Mouse (Mus musculus): ENCODE results near the gene Lgals9. TPM values are rescaled to one million over a fixed set of nuclear protein-coding genes. Genes with fewer than 3 reads are reported as not detected.
A peak's percentile ranks its signal among the peaks of the same experiment; 100 is the strongest.
"Not testable (repeated sequence)": the region's sequence is repeated elsewhere in the genome, so short reads cannot be mapped to it uniquely, and the experiment has no call there.

Gene Lgals9
- polyA plus RNA-seq, 1 experiment from 2014 or later: 26.4 TPM

DNA sequence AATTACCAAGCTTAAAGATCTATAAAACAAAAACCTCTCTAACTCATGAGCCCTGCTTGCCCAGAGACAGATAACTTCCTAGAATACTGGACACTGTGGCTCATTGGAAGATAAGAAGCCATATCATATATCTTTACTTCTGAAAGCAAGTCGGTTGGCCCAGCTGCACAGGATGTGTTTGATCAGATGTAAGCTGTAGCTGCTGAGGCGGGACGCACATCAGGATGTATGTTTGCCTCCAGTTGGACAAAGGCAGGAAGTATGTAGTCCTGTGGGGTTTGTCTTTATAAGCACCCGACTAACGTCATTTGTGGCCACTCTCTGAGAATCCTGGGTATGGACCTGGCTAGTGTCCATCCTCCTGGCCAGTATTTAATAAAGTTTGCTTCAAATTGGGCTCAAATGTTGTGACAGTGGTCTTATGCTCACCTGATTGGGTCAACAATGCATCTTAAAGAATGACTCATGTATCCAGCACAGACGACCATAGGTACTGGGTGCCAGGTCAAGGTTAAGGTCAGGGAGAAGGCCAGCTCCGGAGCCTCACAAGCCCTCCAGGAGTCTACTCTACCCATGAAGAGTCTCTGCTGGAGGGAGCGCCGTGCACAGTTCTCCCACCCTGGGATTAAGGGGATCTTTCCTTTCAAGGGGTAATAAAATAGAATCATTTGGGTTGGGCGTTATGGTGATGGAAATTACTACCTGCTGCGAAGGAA lies 18.5 kb upstream of the Lgals9 start:
- Histone ChIP-seq H3K9ac (ENCODE audit: low read depth, low read length) (no peak overlapping the region), H3K27me3 (ENCODE audit: control insufficient read depth, insufficient read depth, low read length) (no peaks in the 10 kb centered on the region), H3K36me3 (ENCODE audit: control insufficient read depth, insufficient read depth, low read length) (no peaks in the 10 kb centered on the region), H3K27ac (ENCODE audit: low read depth, low read length) (peak overlapping the region; percentile 82), H3K9me3 (ENCODE audit: control insufficient read depth, low read length) (no peaks in the 10 kb centered on the region), H3K4me2 (replicated peaks; ENCODE audit: low read depth, low read length) (no peak overlapping the region), H3K4me3 (ENCODE audit: low read length) (no peak overlapping the region), H3K4me1 (ENCODE audit: control insufficient read depth, insufficient read depth, low read length) (peaks cover 13% of the 10 kb centered on the region)
- 48% methylated on average over 11 of the region's 11 CpGs for WGBS
- ATAC-seq (ENCODE audit: low FRiP score, low TSS enrichment): peak; percentile 54; the same call in 1 of the 2 replicates

DNA sequence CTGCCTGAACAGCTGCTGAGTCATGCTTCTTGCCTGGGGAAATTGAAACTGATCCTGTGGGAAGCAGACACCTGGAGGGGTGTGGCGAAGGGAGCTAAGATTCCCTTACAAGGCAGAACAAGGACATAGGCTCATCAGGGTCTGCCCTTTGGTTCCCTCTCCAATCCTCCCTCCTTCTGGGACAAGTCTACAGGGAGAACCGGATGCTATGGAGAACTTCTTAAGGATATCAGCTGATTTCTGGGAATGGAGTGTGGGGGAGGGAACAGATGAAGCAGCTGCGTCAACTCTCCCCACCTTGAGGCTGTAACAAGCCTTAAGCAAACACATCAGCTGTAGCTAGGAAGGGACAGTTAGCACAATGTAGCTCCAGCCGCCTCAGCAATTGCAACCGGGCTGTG lies 17.8 kb upstream of the Lgals9 start:
- Histone ChIP-seq H3K4me2 (replicated peaks; ENCODE audit: low read depth, low read length) (no peak overlapping the region), H3K36me3 (ENCODE audit: control insufficient read depth, insufficient read depth, low read length) (no peaks in the 10 kb centered on the region), H3K4me3 (ENCODE audit: low read length) (no peak overlapping the region), H3K9ac (ENCODE audit: low read depth, low read length) (no peak overlapping the region), H3K27me3 (ENCODE audit: control insufficient read depth, insufficient read depth, low read length) (no peaks in the 10 kb centered on the region), H3K9me3 (ENCODE audit: control insufficient read depth, low read length) (no peaks in the 10 kb centered on the region; the same call in 1 of the 2 replicates), H3K27ac (ENCODE audit: low read depth, low read length) (peak overlapping the region; percentile 82), H3K4me1 (ENCODE audit: control insufficient read depth, insufficient read depth, low read length) (peaks cover 13% of the 10 kb centered on the region)
- ATAC-seq (ENCODE audit: low FRiP score, low TSS enrichment): peak; percentile 62; the same call in 1 of the 2 replicates
- 32% methylated on average over 5 of the region's 5 CpGs for WGBS

- Histone ChIP-seq H3K36me3 (ENCODE audit: control insufficient read depth, insufficient read depth, low read length) (no peaks in the 10 kb centered on the region), H3K4me2 (replicated peaks; ENCODE audit: low read depth, low read length) (no peak overlapping the region), H3K4me1 (ENCODE audit: control insufficient read depth, insufficient read depth, low read length) (peaks cover 13% of the 10 kb centered on the region), H3K9me3 (ENCODE audit: control insufficient read depth, low read length) (peaks cover 3% of the 10 kb centered on the region; the same call in 1 of the 2 replicates), H3K27me3 (ENCODE audit: control insufficient read depth, insufficient read depth, low read length) (no peaks in the 10 kb centered on the region), H3K9ac (ENCODE audit: low read depth, low read length) (no peak overlapping the region), H3K27ac (ENCODE audit: low read depth, low read length) (peak overlapping the region; percentile 30; the same call in 1 of the 2 replicates), H3K4me3 (ENCODE audit: low read length) (no peak overlapping the region)
- no peak for ATAC-seq (ENCODE audit: low FRiP score, low TSS enrichment)
- WGBS: 93% methylated on average over 4 of the region's 4 CpGs
Measured at GRCm38 (mm10) chr11:79001871-79002270, 17.1 kb upstream of the Lgals9 start.

DNA sequence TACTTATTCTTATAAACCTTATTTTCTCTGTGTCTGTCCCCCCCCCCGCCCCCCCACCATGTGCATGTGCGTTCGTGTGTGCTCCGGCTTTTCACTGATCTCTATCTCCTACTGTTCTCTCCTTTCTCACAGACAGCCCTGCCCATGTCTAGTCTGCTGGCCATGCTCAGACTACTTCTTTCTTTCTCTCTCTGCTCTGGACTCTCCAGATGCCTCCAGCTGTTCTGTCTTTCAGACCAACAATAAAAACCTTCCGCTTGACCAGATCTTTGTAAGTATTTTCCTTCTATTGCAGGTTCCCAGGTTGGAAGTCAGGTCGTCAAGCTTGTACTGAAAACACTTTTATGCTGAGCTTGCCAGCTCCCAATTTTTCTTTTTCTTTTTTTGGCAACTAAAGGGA lies 14.4 kb upstream of the Lgals9 start:
- WGBS: 65% methylated on average over 6 of the region's 6 CpGs
- Histone ChIP-seq H3K4me1 (ENCODE audit: control insufficient read depth, insufficient read depth, low read length) (peaks cover 13% of the 10 kb centered on the region), H3K27me3 (ENCODE audit: control insufficient read depth, insufficient read depth, low read length) (no peaks in the 10 kb centered on the region), H3K27ac (ENCODE audit: low read depth, low read length) (no peak overlapping the region), H3K9me3 (ENCODE audit: control insufficient read depth, low read length) (peaks cover 9% of the 10 kb centered on the region), H3K4me3 (ENCODE audit: low read length) (no peak overlapping the region), H3K9ac (ENCODE audit: low read depth, low read length) (no peak overlapping the region), H3K36me3 (ENCODE audit: control insufficient read depth, insufficient read depth, low read length) (no peaks in the 10 kb centered on the region), H3K4me2 (replicated peaks; ENCODE audit: low read depth, low read length) (no peak overlapping the region)
- ATAC-seq (ENCODE audit: low FRiP score, low TSS enrichment): no peak

GRCm38 (mm10) chr11:78990875-78991543 lies 6.3 kb upstream of the Lgals9 start:
- not testable (repeated sequence) for H3K27me3 ChIP-seq (ENCODE audit: control insufficient read depth, insufficient read depth, low read length); H3K9ac ChIP-seq (ENCODE audit: low read depth, low read length); ATAC-seq (ENCODE audit: low FRiP score, low TSS enrichment); H3K4me1 ChIP-seq (ENCODE audit: control insufficient read depth, insufficient read depth, low read length); H3K36me3 ChIP-seq (ENCODE audit: control insufficient read depth, insufficient read depth, low read length); H3K9me3 ChIP-seq (ENCODE audit: control insufficient read depth, low read length); H3K4me2 ChIP-seq (replicated peaks; ENCODE audit: low read depth, low read length); H3K27ac ChIP-seq (ENCODE audit: low read depth, low read length); H3K4me3 ChIP-seq (ENCODE audit: low read length)
- 81% methylated on average over 5 of the region's 5 CpGs for WGBS

DNA sequence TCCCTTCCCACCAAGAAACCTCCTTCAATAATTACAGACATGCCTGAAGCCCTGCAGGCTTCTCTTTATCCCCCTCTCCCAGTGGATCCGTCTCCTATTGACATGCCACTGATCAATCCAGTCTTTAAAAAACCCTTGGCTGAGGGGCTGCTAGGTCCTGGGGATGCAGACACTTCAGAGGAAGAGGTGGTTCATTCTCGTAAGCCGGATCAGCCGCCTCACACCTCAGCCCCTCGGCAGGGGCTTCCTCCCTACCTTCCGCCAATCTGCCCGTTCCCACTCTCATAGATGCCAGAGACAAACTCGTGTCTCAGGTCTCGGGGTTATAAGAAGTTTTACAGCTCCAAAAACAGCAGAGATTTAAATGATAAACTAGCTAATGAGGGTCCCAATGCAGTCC lies 5.3 kb upstream of the Lgals9 start:
- no peak overlapping the region for H3K4me3 ChIP-seq (ENCODE audit: low read length)
- no peaks in the 10 kb centered on the region for H3K36me3 ChIP-seq (ENCODE audit: control insufficient read depth, insufficient read depth, low read length)
- H3K9me3 ChIP-seq (ENCODE audit: control insufficient read depth, low read length): peaks cover 3% of the 10 kb centered on the region; the same call in 1 of the 2 replicates
- no peak overlapping the region for H3K9ac ChIP-seq (ENCODE audit: low read depth, low read length)
- H3K27ac ChIP-seq (ENCODE audit: low read depth, low read length): no peak overlapping the region
- no peaks in the 10 kb centered on the region for H3K4me1 ChIP-seq (ENCODE audit: control insufficient read depth, insufficient read depth, low read length)
- H3K4me2 ChIP-seq (replicated peaks; ENCODE audit: low read depth, low read length): no peak overlapping the region
- WGBS: 95% methylated on average over 9 of the region's 9 CpGs
- H3K27me3 ChIP-seq (ENCODE audit: control insufficient read depth, insufficient read depth, low read length): no peaks in the 10 kb centered on the region
- ATAC-seq (ENCODE audit: low FRiP score, low TSS enrichment): no peak

DNA sequence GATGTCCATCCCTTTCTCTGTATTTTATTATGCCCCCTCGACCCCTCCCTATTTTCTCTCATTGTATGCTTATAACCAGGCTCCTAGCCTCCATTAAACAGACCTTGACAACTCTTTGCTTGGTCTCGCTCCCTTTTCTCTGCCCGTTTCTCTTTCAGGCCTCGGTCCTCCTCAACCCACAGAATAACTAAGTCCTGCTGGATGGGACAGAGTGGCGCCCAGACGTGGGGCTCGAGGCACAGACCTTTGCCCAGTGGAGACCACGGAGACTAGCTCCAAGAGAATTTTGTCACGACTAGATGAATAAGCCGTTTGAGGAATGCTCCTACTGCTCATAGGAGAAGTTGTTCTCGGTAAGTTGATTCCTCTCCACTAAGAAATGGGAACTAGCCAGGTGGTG lies 4.5 kb upstream of the Lgals9 start:
- H3K27ac ChIP-seq (ENCODE audit: low read depth, low read length); H3K4me2 ChIP-seq (replicated peaks; ENCODE audit: low read depth, low read length); ATAC-seq (ENCODE audit: low FRiP score, low TSS enrichment); H3K9ac ChIP-seq (ENCODE audit: low read depth, low read length); H3K36me3 ChIP-seq (ENCODE audit: control insufficient read depth, insufficient read depth, low read length); H3K9me3 ChIP-seq (ENCODE audit: control insufficient read depth, low read length); H3K4me3 ChIP-seq (ENCODE audit: low read length); H3K4me1 ChIP-seq (ENCODE audit: control insufficient read depth, insufficient read depth, low read length); H3K27me3 ChIP-seq (ENCODE audit: control insufficient read depth, insufficient read depth, low read length): not testable (repeated sequence)
- 91% methylated on average over 11 of the region's 11 CpGs for WGBS

DNA sequence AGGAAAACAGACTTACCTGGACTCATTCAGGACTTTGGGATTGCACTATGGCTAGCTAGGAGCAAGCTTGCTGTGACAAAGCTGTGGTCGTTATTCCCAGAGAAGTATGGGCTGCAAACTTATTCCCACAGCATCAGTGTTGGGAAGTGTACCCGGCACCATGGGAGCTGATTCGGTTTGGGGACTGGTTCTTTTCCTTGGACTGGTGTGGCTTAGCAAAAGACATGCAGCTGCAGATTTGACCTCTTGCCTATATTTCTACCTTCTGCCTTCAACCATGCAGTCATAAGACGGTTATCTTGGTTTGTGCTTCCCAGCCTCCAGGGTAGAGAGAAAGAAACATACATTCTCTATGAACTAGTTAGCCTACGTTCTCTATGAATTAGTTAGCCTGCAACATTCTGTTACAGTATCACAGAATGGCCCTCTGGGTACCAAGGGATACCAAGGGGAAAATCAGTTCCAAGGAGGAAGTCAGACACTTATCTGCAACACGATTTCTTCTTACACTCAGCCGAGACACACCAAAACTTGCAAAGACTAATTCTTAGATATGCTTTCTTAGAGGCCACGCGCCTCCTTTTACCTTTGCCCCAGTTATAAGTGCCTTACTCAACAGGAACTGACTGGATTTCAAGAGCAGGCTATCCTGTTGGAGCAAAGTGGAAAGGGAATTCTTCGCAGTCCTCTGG lies 1.7 kb upstream of the Lgals9 start:
- H3K4me1 ChIP-seq (ENCODE audit: control insufficient read depth, insufficient read depth, low read length): no peaks in the 10 kb centered on the region
- no peaks in the 10 kb centered on the region for H3K27me3 ChIP-seq (ENCODE audit: control insufficient read depth, insufficient read depth, low read length)
- no peak overlapping the region for H3K9ac ChIP-seq (ENCODE audit: low read depth, low read length)
- no peak for ATAC-seq (ENCODE audit: low FRiP score, low TSS enrichment)
- no peak overlapping the region for H3K27ac ChIP-seq (ENCODE audit: low read depth, low read length)
- H3K9me3 ChIP-seq (ENCODE audit: control insufficient read depth, low read length): peaks cover 3% of the 10 kb centered on the region; the same call in 1 of the 2 replicates
- H3K4me3 ChIP-seq (ENCODE audit: low read length): no peak overlapping the region
- no peaks in the 10 kb centered on the region for H3K36me3 ChIP-seq (ENCODE audit: control insufficient read depth, insufficient read depth, low read length)
- no peak overlapping the region for H3K4me2 ChIP-seq (replicated peaks; ENCODE audit: low read depth, low read length)
- WGBS: 90% methylated on average over 10 of the region's 10 CpGs

- no peak overlapping the region for H3K27ac ChIP-seq (ENCODE audit: low read depth, low read length)
Measured at GRCm38 (mm10) chr11:78985505-78985904, 759 bp upstream of the Lgals9 start.

More at GRCm38 (mm10) chr11:78985505-78985904, 759 bp upstream of the Lgals9 start:
- H3K9me3 ChIP-seq (ENCODE audit: control insufficient read depth, low read length): peaks cover 3% of the 10 kb centered on the region; the same call in 1 of the 2 replicates
- no peak overlapping the region for H3K4me2 ChIP-seq (replicated peaks; ENCODE audit: low read depth, low read length)
- no peaks in the 10 kb centered on the region for H3K27me3 ChIP-seq (ENCODE audit: control insufficient read depth, insufficient read depth, low read length)
- ATAC-seq (ENCODE audit: low FRiP score, low TSS enrichment): no peak
- H3K9ac ChIP-seq (ENCODE audit: low read depth, low read length): no peak overlapping the region
- H3K4me1 ChIP-seq (ENCODE audit: control insufficient read depth, insufficient read depth, low read length): no peaks in the 10 kb centered on the region
- no peaks in the 10 kb centered on the region for H3K36me3 ChIP-seq (ENCODE audit: control insufficient read depth, insufficient read depth, low read length)
- H3K4me3 ChIP-seq (ENCODE audit: low read length): no peak overlapping the region

Measured in kidney, embryonic 14.5 days (tissue).